Mouse (Mus musculus): ENCODE measurements around the gene Disc1.

Gene Disc1

DNA sequence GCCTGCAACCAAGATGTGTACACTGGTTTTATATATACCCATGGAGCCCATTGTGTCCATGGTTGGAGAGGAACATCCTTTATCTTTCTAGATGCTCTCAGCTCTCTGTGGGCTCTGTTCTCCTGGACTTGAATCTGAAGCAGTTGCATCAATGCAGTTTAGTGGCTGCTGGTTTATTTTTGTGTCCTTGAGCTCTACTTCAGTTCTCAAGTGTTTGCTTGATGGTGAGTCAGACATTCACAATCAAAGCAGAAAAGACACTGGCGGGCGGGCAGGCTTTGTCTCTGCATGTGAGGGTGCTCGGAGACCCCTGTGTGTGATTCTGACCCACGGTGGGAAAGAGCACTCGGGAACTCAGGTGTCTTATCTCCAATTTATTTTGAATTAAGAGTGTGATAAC is 166.6 kb downstream of the Disc1 start:
- DNase-seq (ENCODE audit: low read depth) = no peak

GRCm38 (mm10) chr8:125221062-125221461 is 167.1 kb downstream of the Disc1 start:
- no peak for DNase-seq (ENCODE audit: low read depth)

GRCm38 (mm10) chr8:125223031-125223753 is 169.2 kb downstream of the Disc1 start:
- no peak for DNase-seq (ENCODE audit: low read depth)

DNA sequence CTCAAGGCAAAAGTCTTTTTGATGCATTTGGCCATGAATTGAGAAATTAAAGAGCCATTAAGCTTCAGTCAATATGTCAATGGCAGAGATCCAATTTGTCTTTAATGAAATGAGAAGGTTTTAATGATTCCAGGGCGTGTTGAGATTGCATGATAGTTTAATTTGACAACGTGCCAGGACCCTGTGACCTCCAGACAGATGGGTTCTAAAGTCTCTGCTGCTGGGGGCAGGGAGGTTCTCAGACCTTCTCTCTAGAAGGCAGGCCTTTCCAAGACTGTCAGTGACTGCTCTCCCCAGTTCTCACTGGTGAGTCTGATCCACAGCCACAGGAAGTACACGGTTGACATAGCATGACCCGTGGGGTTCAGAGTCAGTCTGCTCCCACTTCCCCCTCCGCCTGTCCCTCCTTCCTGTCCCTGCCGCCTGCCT is 170.3 kb downstream of the Disc1 start:
- DNase-seq (ENCODE audit: low read depth) = no peak

- DNase-seq (ENCODE audit: low read depth) = no peak
Measured at GRCm38 (mm10) chr8:125225266-125225665, 171.3 kb downstream of the Disc1 start.

DNA sequence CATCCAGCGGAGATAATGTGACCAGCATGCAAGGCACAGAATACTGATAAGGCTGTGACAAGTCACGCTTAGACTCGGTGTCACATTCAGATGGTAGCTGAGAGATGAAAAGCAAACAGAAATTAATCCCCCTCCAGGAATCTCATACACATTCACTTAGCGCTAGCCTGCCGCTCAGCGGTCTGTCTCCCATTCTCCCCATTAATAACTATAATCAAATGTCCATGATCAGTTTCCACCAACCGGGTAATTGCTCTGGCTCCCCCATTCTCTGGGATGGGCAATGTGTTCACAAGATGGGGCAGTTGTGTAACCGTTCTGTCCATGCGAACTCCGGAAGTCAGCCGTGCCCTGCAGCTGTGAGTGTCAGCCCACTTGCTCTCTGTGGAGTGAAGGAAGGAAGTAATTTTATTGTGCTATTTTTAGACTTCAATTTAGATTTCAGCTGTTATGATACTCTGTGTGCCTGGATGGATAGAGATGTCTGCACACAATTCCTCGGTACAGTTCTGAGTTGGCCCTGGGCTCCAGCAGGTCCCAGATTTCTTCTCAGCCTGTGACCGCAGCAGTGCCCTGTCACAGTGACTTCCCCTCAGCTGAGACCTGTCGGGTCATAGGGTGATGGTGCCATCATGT is 173.1 kb downstream of the Disc1 start:
- no peak for DNase-seq (ENCODE audit: low read depth)

GRCm38 (mm10) chr8:125230526-125231131 is 176.6 kb downstream of the Disc1 start:
- DNase-seq (ENCODE audit: low read depth) = no peak

DNA sequence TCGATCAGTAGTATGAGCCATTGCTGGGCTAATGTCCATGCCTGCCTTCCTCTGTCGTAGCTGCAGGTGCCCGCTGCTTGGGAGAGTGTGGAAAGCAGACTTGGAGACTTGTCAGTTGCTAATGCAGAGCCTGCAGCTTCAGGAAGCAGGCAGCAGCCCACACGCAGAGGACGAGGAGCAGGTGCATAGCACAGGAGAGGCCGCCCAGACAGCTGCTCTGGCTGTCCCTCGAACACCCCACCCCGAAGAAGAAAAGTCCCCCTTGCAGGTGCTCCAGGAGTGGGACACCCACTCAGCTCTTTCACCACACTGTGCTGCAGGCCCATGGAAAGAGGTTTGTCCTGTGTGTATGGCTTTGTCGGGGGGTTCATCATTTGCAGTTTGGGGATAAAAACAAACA is 178.7 kb downstream of the Disc1 start:
- no peak for DNase-seq (ENCODE audit: low read depth)

DNA sequence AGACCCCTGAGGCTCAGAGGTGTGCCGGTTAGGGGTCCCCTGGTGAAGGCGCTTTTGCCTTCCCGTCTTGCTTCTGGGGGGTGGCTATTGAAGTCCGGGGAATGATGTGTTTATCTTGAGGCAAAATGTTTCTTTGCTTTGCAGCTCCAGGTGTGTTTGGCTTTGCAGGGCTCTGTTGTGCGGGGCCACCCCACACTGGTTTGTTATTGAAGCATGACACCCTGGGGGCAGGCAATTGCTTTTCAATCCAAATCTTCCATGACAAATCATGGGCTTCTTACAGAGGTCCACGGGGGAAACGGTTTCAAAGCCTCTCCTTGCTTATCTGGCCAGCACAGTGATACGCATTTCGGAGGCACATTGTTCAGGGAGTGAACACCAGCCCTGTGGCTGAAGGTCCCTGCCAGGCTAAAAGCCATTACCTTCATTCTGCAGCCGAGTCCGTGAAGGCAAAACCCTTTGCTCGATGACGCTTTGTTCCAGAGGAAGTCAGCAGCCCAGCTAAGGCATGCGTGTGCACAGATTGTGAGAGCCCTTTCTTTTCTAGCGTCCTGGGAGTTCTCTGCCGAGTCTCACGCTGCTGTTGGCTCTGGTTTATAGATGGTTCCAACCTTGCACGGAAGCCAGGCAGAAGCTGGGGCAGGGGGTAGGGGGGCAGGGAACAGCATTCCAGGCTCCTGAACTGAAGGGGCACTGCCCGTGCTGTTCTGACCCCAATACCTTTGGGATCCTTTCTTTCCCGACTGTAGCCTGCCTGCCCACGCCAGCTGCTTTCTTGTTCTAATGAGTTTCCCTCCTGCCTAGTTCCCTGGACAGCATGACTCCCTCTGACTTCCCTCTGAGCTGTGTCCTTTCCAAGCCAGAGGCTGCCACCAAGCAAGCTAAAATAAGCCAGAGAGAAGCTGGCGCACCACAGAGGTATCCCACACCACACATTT is 182.2 kb downstream of the Disc1 start:
- DNase-seq (ENCODE audit: low read depth) = no peak

GRCm38 (mm10) chr8:125240763-125241162 is 186.8 kb downstream of the Disc1 start:
- no peak for DNase-seq (ENCODE audit: low read depth)

- DNase-seq (ENCODE audit: low read depth) = no peak
Measured at GRCm38 (mm10) chr8:125242382-125242781, 188.4 kb downstream of the Disc1 start.

DNA sequence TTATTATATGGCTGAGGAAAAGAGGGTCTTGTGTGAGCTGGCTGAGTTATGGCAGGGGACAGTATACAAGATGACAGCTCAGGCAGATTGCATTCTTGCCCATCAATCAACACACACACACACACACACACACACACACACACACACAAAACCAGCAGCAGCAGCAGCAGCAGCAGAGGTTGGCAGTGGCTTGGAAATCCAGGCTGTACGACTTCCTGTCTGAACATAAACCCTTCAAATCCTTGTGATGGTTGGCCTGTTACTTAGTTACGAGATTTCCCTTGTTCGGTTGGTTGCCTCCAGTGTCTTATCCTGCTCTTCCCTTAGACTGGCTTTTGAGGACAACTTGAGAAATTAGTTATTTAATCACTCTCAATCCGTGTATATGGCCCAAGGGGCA is 188.9 kb downstream of the Disc1 start:
- DNase-seq (ENCODE audit: low read depth) = no peak

DNA sequence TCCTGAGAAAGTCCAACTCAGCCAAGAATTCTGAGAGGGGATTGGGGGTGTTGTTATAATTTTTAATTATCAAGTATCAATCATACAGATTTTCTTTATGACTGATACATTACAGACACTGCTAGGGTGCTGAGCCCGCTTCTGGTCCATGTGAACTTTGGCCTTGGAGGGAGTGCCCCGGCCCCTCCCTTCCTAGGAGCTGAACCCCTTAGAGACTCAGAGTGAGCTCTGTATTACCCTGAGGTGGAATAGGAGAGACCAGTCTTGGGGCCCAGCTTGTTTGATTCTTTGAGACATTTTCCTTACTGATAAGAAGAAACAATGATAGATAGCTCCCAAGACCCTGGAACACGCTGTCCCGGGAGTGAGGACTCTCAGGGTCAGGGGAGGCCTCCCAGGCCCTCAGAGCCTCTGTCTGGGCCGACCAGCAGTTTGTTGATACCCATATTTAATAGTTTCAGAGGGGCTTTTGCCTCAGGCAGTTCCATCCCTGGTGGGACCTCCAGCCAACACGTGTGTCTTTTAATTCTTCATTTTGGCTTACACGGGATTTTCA is 192.8 kb downstream of the Disc1 start:
- no peak for DNase-seq (ENCODE audit: low read depth)

- no peak for DNase-seq (ENCODE audit: low read depth)
Measured at GRCm38 (mm10) chr8:125247349-125247748, 193.4 kb downstream of the Disc1 start.

DNA sequence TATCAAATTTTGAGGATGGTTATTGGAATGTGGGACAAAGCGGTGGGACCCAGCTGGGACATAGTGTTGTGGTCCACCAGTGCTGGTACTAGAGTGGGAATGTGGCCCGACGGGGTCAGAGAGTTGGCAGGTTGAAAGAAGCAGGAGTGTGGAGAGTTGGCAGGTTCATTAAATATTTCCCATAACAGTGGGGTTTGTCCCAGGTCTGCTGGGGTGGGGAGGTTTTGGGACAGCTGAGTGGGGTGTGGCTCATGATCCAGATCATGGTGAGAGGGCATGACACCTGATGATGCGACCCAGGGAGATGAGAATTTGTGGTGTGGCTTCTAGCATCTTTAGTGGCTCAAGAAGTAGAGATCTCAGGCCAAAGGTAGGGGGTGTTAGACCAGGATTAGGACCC is 199.0 kb downstream of the Disc1 start:
- no peak for DNase-seq (ENCODE audit: low read depth)

DNA sequence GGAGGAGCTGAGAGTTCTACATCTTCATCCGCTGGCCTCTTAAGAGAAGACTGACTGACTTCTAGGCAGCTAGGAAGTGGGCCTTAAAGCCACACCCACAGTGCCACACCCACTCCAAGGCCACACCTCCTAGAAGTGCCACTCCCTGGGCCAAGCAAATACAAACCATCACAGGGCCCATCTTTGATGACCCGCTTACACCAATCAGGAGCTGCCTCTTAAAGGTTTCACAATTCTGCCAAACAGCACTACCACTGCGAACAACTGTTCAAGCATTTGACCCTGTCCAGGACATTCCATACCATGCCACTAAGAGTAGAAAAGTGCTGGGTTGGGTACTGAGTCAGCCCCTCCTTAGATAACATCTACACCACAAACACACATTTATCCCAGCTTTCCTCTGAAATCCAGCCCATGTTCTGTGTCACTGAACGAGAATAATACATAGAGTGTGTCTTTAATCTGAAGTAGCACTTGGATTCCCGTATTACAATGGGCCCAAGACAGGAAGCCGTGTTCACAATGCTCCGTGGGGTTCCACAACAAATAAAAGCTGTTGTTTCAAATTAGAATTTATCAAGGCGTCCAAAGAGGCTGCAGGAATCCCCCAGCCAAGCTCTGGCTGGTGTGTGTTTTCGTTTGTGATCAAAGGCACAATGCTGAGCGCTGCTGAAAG is 199.6 kb downstream of the Disc1 start:
- DNase-seq (ENCODE audit: low read depth) = no peak

- peak; percentile 53 for DNase-seq (ENCODE audit: low read depth)
Measured at GRCm38 (mm10) chr8:125254188-125255005, 200.4 kb downstream of the Disc1 start.

DNA sequence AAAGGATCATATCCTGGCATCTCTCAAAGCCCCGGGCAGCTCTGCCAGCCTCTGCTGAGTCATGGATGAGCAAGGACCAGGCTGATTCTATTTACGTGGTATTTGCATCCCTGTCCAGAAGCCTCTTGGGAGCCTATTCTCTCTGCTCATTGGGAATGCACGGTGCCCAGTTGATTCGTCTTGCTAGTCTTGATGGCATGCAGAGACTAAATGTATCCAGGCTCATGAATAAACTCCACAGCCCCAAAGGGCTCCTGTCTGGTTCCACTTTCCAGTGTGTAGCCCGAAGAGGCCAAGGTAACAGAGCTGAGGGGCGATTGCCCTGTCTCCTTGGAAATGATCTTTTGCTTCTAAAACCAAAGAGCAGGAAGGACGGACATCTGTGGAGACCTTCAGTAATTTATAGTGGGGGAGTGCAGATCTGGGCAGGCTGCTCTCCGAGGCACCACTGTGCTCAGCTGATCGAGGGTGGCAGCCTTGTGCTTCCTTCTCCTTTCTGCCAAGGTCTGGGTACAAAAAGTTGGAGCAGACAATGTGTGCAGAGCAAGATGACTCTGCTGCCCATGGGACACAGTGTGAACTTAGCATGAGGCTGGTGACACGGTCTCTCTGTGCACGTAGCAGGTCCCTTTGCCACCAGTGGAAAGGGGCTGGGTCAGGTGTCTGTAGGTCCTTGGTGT is 201.2 kb downstream of the Disc1 start:
- no peak for DNase-seq (ENCODE audit: low read depth)

- no peak for DNase-seq (ENCODE audit: low read depth)
Measured at GRCm38 (mm10) chr8:125257660-125258059, 203.7 kb downstream of the Disc1 start.
